Mouse (Mus musculus): ENCODE measurements around the gene Nuak2. TPM values are rescaled to one million over a fixed set of nuclear protein-coding genes. Genes with fewer than 3 reads are reported as not detected.

Gene Nuak2
- polyA plus RNA-seq, 1 experiment from 2014 or later, result 1.2 TPM

DNA sequence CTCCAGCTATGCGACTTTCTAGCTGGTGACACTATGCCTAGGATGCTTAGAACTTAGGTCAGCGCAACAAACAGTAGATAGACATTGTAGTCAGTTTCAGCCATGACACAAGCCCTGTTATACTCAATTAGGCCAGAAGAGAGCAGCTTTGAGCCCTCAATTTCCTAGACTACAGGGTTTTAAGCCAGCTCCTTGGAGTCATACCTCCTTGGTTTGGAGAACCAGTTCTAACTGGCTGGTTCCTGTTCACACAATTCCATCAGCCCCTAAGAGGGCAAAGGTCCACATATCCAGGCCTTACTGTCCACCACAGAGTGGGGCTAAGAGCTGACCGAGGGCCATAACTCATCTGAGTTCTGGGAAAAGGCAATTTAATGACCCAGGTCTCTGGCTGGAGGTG is 3.2 kb upstream of the Nuak2 start:
- Histone ChIP-seq H3K4me3 (ENCODE audit: low read depth, low read length) (no peak overlapping the region), H3K4me1 (replicated peaks; ENCODE audit: control insufficient read depth, insufficient read depth, low read length) (peaks cover 5% of the 10 kb centered on the region; the same call in 1 of the 2 replicates), H3K4me2 (no peak overlapping the region), H3K9me3 (ENCODE audit: control insufficient read depth, low read length) (no peaks in the 10 kb centered on the region), H3K27ac (ENCODE audit: low read depth, low read length) (no peak overlapping the region), H3K36me3 (ENCODE audit: control insufficient read depth, insufficient read depth, low read length) (no peaks in the 10 kb centered on the region), H3K27me3 (replicated peaks; ENCODE audit: control insufficient read depth, insufficient read depth, low read length) (peaks cover 28% of the 10 kb centered on the region), H3K9ac (ENCODE audit: low read depth, low read length) (no peak overlapping the region)
- ATAC-seq (replicated peaks; ENCODE audit: low FRiP score) (no peak), DNase-seq (ENCODE audit: low spot score) (no peak)
- 56% methylated on average over 3 of the region's 3 CpGs for WGBS

DNA sequence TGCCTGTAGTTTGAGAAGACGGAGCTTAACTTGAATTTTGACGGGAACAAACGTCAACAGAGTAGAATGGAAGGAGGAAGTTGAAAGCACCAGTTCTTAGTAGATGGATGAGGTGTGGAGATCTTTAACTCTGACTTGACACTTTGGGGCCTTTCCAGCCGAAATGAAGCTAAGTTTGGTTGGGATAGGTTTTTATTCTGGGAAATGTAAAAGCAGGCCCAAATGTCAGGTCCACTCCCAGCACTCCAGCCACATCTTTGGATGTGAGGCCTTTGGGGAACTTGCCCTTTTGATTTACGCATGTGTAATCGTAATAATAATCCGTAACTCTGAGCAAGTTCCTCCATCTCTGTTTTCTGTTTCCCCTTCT is 684 bp downstream of the Nuak2 start:
- Histone ChIP-seq H3K9me3 (ENCODE audit: control insufficient read depth, low read length) (no peaks in the 10 kb centered on the region), H3K4me3 (ENCODE audit: low read depth, low read length) (peak overlapping the region; percentile 60), H3K4me1 (replicated peaks; ENCODE audit: control insufficient read depth, insufficient read depth, low read length) (peaks cover 8% of the 10 kb centered on the region), H3K27ac (ENCODE audit: low read depth, low read length) (no peak overlapping the region), H3K4me2 (peak overlapping the region; percentile 90), H3K36me3 (ENCODE audit: control insufficient read depth, insufficient read depth, low read length) (no peaks in the 10 kb centered on the region), H3K9ac (ENCODE audit: low read depth, low read length) (peak overlapping the region; percentile 3; the same call in 1 of the 2 replicates), H3K27me3 (replicated peaks; ENCODE audit: control insufficient read depth, insufficient read depth, low read length) (peaks cover 27% of the 10 kb centered on the region)
- 32% methylated on average over 7 of the region's 7 CpGs for WGBS
- no peak for DNase-seq (ENCODE audit: low spot score)
- no peak for ATAC-seq (replicated peaks; ENCODE audit: low FRiP score)

DNA sequence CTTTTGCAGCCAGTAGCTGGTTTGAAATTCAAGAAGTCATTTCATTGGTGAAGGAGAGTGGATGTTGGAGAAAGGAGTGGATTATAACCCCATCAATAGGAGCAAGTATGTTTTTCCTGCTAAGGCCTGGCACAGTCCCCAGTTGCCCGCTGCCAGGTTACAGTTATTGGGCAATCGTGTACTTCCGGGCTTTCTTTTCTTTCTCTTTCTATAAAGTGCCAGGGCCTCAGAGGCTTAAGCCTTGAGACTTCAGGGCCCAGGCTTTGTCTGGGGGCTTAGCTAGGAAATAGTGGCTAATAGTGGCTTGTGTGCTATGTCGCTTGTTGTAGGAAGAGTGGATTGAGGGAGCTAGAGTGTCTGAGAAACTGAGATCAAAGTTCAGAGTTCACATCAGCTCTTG is 1.5 kb downstream of the Nuak2 start:
- ATAC-seq (replicated peaks; ENCODE audit: low FRiP score), result no peak
- no peak for DNase-seq (ENCODE audit: low spot score)
- Histone ChIP-seq H3K9ac (ENCODE audit: low read depth, low read length) (no peak overlapping the region), H3K36me3 (ENCODE audit: control insufficient read depth, insufficient read depth, low read length) (no peaks in the 10 kb centered on the region), H3K4me3 (ENCODE audit: low read depth, low read length) (no peak overlapping the region), H3K27me3 (replicated peaks; ENCODE audit: control insufficient read depth, insufficient read depth, low read length) (peaks cover 27% of the 10 kb centered on the region), H3K27ac (ENCODE audit: low read depth, low read length) (no peak overlapping the region), H3K4me1 (replicated peaks; ENCODE audit: control insufficient read depth, insufficient read depth, low read length) (peaks cover 3% of the 10 kb centered on the region; the same call in 1 of the 2 replicates), H3K9me3 (ENCODE audit: control insufficient read depth, low read length) (no peaks in the 10 kb centered on the region), H3K4me2 (peak overlapping the region; percentile 90)
- WGBS, result 81% methylated on average over 4 of the region's 4 CpGs

DNA sequence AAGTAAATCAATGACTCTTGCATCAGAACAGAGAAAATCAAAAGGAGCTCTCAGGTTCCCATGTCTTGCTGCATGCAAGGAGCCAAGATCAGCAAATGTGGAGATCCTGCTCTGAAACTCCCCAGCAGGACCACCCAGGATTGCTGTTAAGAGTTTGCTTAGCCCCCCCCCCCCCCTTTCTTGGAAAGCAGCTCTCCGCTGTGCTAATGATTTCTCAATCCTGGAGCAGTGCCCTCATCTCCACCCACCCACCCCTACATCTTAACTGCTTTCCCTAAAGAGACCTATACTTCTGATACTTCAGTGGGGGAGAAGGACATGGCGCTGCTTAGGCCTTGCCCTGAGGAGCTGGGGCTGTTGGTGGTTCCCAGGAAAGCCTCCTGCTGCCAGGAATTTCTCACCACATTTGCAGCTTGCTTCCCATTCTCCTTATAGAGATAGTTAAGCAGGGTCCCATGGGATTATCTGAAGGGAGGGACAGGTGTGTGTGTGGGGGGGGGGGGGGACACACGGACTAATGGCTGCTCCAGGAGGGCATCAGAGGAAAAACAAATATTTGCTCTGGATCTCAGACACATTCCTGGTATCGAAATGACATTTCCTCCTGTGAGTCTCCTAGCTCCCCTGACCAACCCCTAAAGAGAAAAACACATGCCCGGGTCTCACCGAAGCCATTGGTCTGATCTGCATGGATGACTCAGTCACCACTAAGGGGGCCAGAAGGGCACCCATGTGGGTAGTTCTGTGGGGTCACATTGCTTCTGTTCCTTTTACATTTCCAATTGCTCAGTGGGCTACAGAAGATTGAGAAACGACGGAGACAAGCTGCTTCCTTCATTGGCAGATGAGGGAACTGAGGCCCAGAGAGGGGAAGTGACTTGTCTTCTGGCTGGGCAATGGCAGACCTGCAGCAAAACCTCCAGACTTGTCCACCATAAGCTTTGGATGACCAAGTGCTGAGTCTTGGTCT is 2.3 kb downstream of the Nuak2 start:
- no peak for DNase-seq (ENCODE audit: low spot score)
- no peaks in the 10 kb centered on the region for H3K36me3 ChIP-seq (ENCODE audit: control insufficient read depth, insufficient read depth, low read length)
- ATAC-seq (replicated peaks; ENCODE audit: low FRiP score), result no peak
- peak overlapping the region; percentile 90; the same call in 1 of the 2 replicates for H3K4me2 ChIP-seq
- WGBS, result 39% methylated on average over 8 of the region's 8 CpGs
- H3K4me3 ChIP-seq (ENCODE audit: low read depth, low read length), result no peak overlapping the region
- no peak overlapping the region for H3K9ac ChIP-seq (ENCODE audit: low read depth, low read length)
- H3K4me1 ChIP-seq (replicated peaks; ENCODE audit: control insufficient read depth, insufficient read depth, low read length), result peaks cover 3% of the 10 kb centered on the region; the same call in 1 of the 2 replicates
- no peaks in the 10 kb centered on the region for H3K9me3 ChIP-seq (ENCODE audit: control insufficient read depth, low read length)
- no peak overlapping the region for H3K27ac ChIP-seq (ENCODE audit: low read depth, low read length)
- H3K27me3 ChIP-seq (replicated peaks; ENCODE audit: control insufficient read depth, insufficient read depth, low read length), result peaks cover 27% of the 10 kb centered on the region

DNA sequence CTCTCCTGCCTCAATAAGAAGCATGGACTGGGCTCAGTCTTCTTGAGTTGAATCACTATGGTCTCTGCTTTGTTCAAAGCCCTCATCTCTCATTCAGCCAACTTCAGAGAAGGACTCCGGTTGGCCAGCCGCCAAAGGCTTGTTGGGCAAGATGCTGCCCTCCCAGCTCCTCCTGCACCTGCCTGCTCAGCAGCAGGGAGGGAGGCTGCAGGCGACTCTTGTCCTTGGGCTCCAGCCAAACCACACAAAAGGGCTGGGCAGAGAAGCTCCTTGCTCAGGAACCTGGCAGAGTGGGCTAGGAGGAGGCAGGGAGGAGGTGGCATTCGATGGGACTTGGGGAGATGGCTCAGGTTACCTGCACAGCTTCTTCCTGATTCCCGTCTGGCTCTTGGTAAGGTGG is 3.3 kb downstream of the Nuak2 start:
- Histone ChIP-seq H3K36me3 (ENCODE audit: control insufficient read depth, insufficient read depth, low read length) (no peaks in the 10 kb centered on the region), H3K4me2 (no peak overlapping the region), H3K4me3 (ENCODE audit: low read depth, low read length) (no peak overlapping the region), H3K9ac (ENCODE audit: low read depth, low read length) (no peak overlapping the region), H3K9me3 (ENCODE audit: control insufficient read depth, low read length) (no peaks in the 10 kb centered on the region), H3K27ac (ENCODE audit: low read depth, low read length) (no peak overlapping the region), H3K4me1 (replicated peaks; ENCODE audit: control insufficient read depth, insufficient read depth, low read length) (peaks cover 3% of the 10 kb centered on the region; the same call in 1 of the 2 replicates), H3K27me3 (replicated peaks; ENCODE audit: control insufficient read depth, insufficient read depth, low read length) (peaks cover 27% of the 10 kb centered on the region)
- DNase-seq (ENCODE audit: low spot score) (no peak), ATAC-seq (replicated peaks; ENCODE audit: low FRiP score) (no peak)
- WGBS, result 68% methylated on average over 5 of the region's 5 CpGs

DNA sequence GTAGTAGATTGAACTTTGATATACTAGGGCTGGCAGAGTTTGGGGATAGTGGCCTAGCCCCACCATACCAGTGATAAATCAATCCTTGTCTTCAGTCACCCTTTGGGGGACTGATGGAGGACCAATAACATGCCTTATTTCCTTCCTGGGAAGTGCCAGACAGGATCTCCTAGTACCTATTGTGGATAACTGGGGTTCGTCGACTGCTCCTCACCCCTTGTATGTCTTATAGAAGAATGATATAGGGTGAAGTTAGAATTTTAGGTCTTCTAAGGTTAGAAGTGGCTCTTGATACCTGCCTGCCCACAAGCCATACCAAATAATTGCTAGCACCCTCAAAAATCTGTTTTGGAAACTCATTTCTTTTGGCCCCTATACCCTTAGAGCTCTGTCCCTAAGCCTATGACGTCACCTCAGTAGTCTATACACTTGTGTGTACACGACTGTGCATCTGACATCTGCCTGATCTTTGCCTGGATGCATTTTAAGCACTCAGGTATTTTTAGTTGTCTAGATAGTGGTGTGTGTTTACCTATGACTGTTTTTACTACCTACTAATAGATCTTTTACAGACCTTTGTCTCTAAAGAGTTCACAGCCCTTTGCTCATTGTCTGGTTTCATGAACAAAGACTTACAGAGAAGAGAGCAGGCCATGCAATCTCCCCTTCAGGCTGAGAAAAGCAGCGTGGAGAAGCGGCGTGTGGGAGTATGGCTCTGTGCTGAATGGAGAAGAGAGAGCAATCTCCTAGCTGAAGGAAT is 6.1 kb downstream of the Nuak2 start:
- DNase-seq (ENCODE audit: low spot score), result no peak
- peaks cover 3% of the 10 kb centered on the region; the same call in 1 of the 2 replicates for H3K4me1 ChIP-seq (replicated peaks; ENCODE audit: control insufficient read depth, insufficient read depth, low read length)
- ATAC-seq (replicated peaks; ENCODE audit: low FRiP score), result no peak
- no peak overlapping the region for H3K4me2 ChIP-seq
- H3K9me3 ChIP-seq (ENCODE audit: control insufficient read depth, low read length), result no peaks in the 10 kb centered on the region
- H3K27me3 ChIP-seq (replicated peaks; ENCODE audit: control insufficient read depth, insufficient read depth, low read length), result peaks cover 8% of the 10 kb centered on the region
- WGBS, result 73% methylated on average over 7 of the region's 7 CpGs
- H3K27ac ChIP-seq (ENCODE audit: low read depth, low read length), result no peak overlapping the region
- H3K36me3 ChIP-seq (ENCODE audit: control insufficient read depth, insufficient read depth, low read length), result no peaks in the 10 kb centered on the region
- no peak overlapping the region for H3K4me3 ChIP-seq (ENCODE audit: low read depth, low read length)
- no peak overlapping the region for H3K9ac ChIP-seq (ENCODE audit: low read depth, low read length)

DNA sequence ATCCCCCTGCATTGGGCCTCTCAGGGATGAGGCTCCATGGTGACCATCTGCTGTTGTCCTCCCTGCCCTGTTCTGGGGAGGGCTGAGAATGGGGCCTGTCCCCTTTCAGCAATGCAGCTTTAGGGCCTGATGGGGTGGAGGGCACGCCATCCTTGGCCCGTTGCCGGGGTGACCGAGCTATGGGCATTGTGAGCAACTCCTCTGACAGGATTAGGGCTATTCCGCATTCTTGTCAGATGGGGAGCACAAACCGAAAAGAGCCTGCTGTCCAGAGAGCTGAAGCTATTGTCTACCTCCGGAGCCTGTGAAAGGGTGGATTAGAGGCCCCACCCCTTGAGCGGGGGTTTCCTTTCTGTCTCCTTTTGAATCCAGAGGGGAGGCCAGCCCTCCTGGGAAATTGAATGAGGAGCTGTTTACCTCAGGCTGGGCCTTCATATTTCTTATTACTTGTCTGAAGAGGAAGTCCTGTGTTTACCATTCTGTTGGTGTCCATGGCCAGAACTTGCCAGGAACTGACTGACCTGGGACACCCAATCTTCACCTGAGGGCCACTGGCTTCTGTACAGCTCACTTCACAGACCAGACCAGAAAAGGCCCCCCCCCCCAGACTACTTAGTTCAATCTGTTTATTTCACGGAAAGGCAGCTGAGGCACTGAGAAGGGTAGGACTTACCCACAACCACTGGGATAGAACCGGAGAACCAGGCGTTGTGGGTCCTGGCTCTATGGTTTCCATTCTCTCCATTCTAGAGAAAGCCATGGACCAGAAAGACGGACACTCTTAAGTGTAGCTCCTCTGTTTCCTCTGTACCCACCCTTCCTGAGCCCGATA is 7.0 kb downstream of the Nuak2 start:
- Histone ChIP-seq H3K9ac (ENCODE audit: low read depth, low read length) (no peak overlapping the region), H3K4me2 (no peak overlapping the region), H3K4me3 (ENCODE audit: low read depth, low read length) (no peak overlapping the region), H3K9me3 (ENCODE audit: control insufficient read depth, low read length) (no peaks in the 10 kb centered on the region), H3K4me1 (replicated peaks; ENCODE audit: control insufficient read depth, insufficient read depth, low read length) (peaks cover 3% of the 10 kb centered on the region; the same call in 1 of the 2 replicates), H3K27ac (ENCODE audit: low read depth, low read length) (no peak overlapping the region), H3K27me3 (replicated peaks; ENCODE audit: control insufficient read depth, insufficient read depth, low read length) (no peaks in the 10 kb centered on the region), H3K36me3 (ENCODE audit: control insufficient read depth, insufficient read depth, low read length) (no peaks in the 10 kb centered on the region)
- ATAC-seq (replicated peaks; ENCODE audit: low FRiP score) (no peak), DNase-seq (ENCODE audit: low spot score) (no peak)
- WGBS, result 55% methylated on average over 13 of the region's 13 CpGs

DNA sequence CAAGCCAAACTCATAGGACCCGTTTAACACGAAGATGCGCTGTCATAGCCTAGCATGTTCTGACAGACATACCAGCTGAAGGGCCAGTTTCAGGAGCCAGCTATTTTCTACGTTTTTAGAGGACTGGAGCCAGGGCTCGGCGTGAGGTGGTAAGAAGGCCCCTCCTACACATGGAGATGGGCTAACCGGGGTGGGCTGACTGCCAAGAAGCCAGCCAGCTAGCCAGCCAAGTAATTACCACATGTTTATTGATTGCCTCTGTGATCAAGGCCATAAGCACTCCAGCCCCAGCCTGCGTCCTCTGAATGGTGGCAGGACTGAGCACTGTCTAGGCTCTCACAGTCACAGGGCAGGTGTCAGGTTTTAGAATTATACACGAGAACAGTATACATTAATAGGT is 10.9 kb downstream of the Nuak2 start:
- WGBS, result 69% methylated on average over 9 of the region's 9 CpGs
- Histone ChIP-seq H3K4me2 (no peak overlapping the region), H3K4me1 (replicated peaks; ENCODE audit: control insufficient read depth, insufficient read depth, low read length) (peaks cover 6% of the 10 kb centered on the region), H3K9ac (ENCODE audit: low read depth, low read length) (no peak overlapping the region), H3K4me3 (ENCODE audit: low read depth, low read length) (no peak overlapping the region), H3K27me3 (replicated peaks; ENCODE audit: control insufficient read depth, insufficient read depth, low read length) (no peaks in the 10 kb centered on the region), H3K36me3 (ENCODE audit: control insufficient read depth, insufficient read depth, low read length) (no peaks in the 10 kb centered on the region), H3K9me3 (ENCODE audit: control insufficient read depth, low read length) (no peaks in the 10 kb centered on the region), H3K27ac (ENCODE audit: low read depth, low read length) (no peak overlapping the region)
- no peak for DNase-seq (ENCODE audit: low spot score)
- ATAC-seq (replicated peaks; ENCODE audit: low FRiP score), result no peak
